Mouse (Mus musculus): ENCODE data around the gene P2ry2. TPM values are rescaled to one million over a fixed set of nuclear protein-coding genes. Genes with fewer than 3 reads are reported as not detected.

P2ry2 gene
- polyA plus RNA-seq, 1 experiment from 2014 or later, result 4.2 TPM

- H3K9me3 ChIP-seq (replicated peaks; ENCODE audit: low read length), result no peaks in the 10 kb centered on the region
- no peak for ATAC-seq (replicated peaks; ENCODE audit: low FRiP score, low read depth)
- no peak overlapping the region for H3K27ac ChIP-seq
- no peaks in the 10 kb centered on the region; the same call in 1 of the 2 replicates for H3K4me1 ChIP-seq (replicated peaks; ENCODE audit: insufficient read depth, low read length)
- no peak overlapping the region for H3K9ac ChIP-seq (ENCODE audit: low read depth, low read length)
- H3K4me3 ChIP-seq (replicated peaks; ENCODE audit: low read depth, low read length), result no peak overlapping the region
- no peaks in the 10 kb centered on the region for H3K36me3 ChIP-seq (ENCODE audit: insufficient read depth, low read length)
- H3K4me2 ChIP-seq (ENCODE audit: low read length), result no peak overlapping the region
- 94% methylated on average over 2 of the region's 2 CpGs for WGBS
- DNase-seq (ENCODE audit: low spot score), result no peak
- peak; percentile 47 for TF ChIP-seq CTCF (IDR thresholded peaks at IDR 0.05; ENCODE audit: low read depth)
- H3K27me3 ChIP-seq (ENCODE audit: insufficient read depth, low read length), result no peaks in the 10 kb centered on the region
Measured at GRCm38 (mm10) chr7:100958426-100958825, 54.2 kb downstream of the P2ry2 start.

- peaks cover 3% of the 10 kb centered on the region; the same call in 1 of the 2 replicates for H3K4me1 ChIP-seq (replicated peaks; ENCODE audit: insufficient read depth, low read length)
- TF ChIP-seq CTCF (IDR thresholded peaks at IDR 0.05; ENCODE audit: low read depth), result no peak
- H3K36me3 ChIP-seq (ENCODE audit: insufficient read depth, low read length), result no peaks in the 10 kb centered on the region
- H3K4me3 ChIP-seq (replicated peaks; ENCODE audit: low read depth, low read length), result no peak overlapping the region
- no peak overlapping the region for H3K4me2 ChIP-seq (ENCODE audit: low read length)
- H3K9ac ChIP-seq (ENCODE audit: low read depth, low read length), result no peak overlapping the region
- WGBS, result 80% methylated on average over 7 of the region's 7 CpGs
- no peaks in the 10 kb centered on the region for H3K27me3 ChIP-seq (ENCODE audit: insufficient read depth, low read length)
- no peaks in the 10 kb centered on the region for H3K9me3 ChIP-seq (replicated peaks; ENCODE audit: low read length)
- ATAC-seq (replicated peaks; ENCODE audit: low FRiP score, low read depth), result no peak
- DNase-seq (ENCODE audit: low spot score), result no peak
- H3K27ac ChIP-seq, result no peak overlapping the region
Measured at GRCm38 (mm10) chr7:100952686-100953085, 60.0 kb downstream of the P2ry2 start.

GRCm38 (mm10) chr7:100951903-100952302, 60.8 kb downstream of the P2ry2 start:
- Histone ChIP-seq H3K36me3 (ENCODE audit: insufficient read depth, low read length) (no peaks in the 10 kb centered on the region), H3K4me3 (replicated peaks; ENCODE audit: low read depth, low read length) (no peak overlapping the region), H3K9ac (ENCODE audit: low read depth, low read length) (no peak overlapping the region), H3K27me3 (ENCODE audit: insufficient read depth, low read length) (no peaks in the 10 kb centered on the region), H3K27ac (no peak overlapping the region), H3K4me2 (ENCODE audit: low read length) (no peak overlapping the region), H3K4me1 (replicated peaks; ENCODE audit: insufficient read depth, low read length) (peaks cover 3% of the 10 kb centered on the region; the same call in 1 of the 2 replicates), H3K9me3 (replicated peaks; ENCODE audit: low read length) (no peaks in the 10 kb centered on the region)
- DNase-seq (ENCODE audit: low spot score), result no peak
- 52% methylated on average over 2 of the region's 2 CpGs for WGBS
- TF ChIP-seq CTCF (IDR thresholded peaks at IDR 0.05; ENCODE audit: low read depth), result no peak
- no peak for ATAC-seq (replicated peaks; ENCODE audit: low FRiP score, low read depth)

DNA sequence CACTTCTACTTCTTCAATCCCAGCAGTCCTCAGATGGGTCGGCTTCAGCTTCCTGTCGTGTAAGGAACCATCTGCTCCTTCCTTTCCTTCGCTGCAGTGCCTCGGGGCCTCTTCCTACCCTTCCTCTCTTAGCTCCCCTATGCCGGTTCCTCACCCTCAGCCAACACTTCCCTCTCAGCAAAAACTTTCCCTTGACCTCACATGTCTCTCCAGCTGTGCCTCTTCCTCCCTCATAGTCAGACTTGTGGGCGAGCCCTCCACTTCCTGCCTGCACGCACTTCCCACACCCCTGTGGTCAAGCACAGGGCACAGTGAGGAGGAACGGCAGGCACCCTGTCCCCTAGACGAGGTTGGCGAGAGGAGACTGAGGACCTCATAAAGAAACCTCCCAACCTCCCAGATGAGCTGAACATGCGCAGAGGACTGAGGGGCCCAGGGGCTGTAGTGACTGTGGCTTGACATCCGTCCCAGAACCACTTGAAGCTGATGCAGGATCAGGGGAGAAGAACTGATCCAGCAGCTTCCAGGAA, 62.1 kb downstream of the P2ry2 start:
- H3K4me3 ChIP-seq (replicated peaks; ENCODE audit: low read depth, low read length), result no peak overlapping the region
- TF ChIP-seq CTCF (IDR thresholded peaks at IDR 0.05; ENCODE audit: low read depth), result no peak
- H3K27me3 ChIP-seq (ENCODE audit: insufficient read depth, low read length), result no peaks in the 10 kb centered on the region
- H3K9me3 ChIP-seq (replicated peaks; ENCODE audit: low read length), result no peaks in the 10 kb centered on the region
- H3K9ac ChIP-seq (ENCODE audit: low read depth, low read length), result no peak overlapping the region
- H3K36me3 ChIP-seq (ENCODE audit: insufficient read depth, low read length), result no peaks in the 10 kb centered on the region
- peaks cover 6% of the 10 kb centered on the region; the same call in 1 of the 2 replicates for H3K4me1 ChIP-seq (replicated peaks; ENCODE audit: insufficient read depth, low read length)
- DNase-seq (ENCODE audit: low spot score), result peak; percentile 84
- ATAC-seq (replicated peaks; ENCODE audit: low FRiP score, low read depth), result peak; percentile 34; the same call in 1 of the 2 replicates
- WGBS, result 30% methylated on average over 12 of the region's 12 CpGs
- no peak overlapping the region for H3K4me2 ChIP-seq (ENCODE audit: low read length)
- H3K27ac ChIP-seq, result peak overlapping the region; percentile 61

- peak; percentile 36; the same call in 1 of the 2 replicates for ATAC-seq (replicated peaks; ENCODE audit: low FRiP score, low read depth)
- H3K27me3 ChIP-seq (ENCODE audit: insufficient read depth, low read length), result no peaks in the 10 kb centered on the region
Measured at GRCm38 (mm10) chr7:100950031-100950430, 62.6 kb downstream of the P2ry2 start.

More at GRCm38 (mm10) chr7:100950031-100950430, 62.6 kb downstream of the P2ry2 start:
- no peak overlapping the region for H3K4me3 ChIP-seq (replicated peaks; ENCODE audit: low read depth, low read length)
- H3K36me3 ChIP-seq (ENCODE audit: insufficient read depth, low read length), result no peaks in the 10 kb centered on the region
- no peak overlapping the region for H3K4me2 ChIP-seq (ENCODE audit: low read length)
- H3K27ac ChIP-seq, result peak overlapping the region; percentile 61
- peaks cover 6% of the 10 kb centered on the region; the same call in 1 of the 2 replicates for H3K4me1 ChIP-seq (replicated peaks; ENCODE audit: insufficient read depth, low read length)
- DNase-seq (ENCODE audit: low spot score), result no peak
- no peak for TF ChIP-seq CTCF (IDR thresholded peaks at IDR 0.05; ENCODE audit: low read depth)
- no peaks in the 10 kb centered on the region for H3K9me3 ChIP-seq (replicated peaks; ENCODE audit: low read length)
- 55% methylated on average over 5 of the region's 5 CpGs for WGBS
- no peak overlapping the region for H3K9ac ChIP-seq (ENCODE audit: low read depth, low read length)

Other genes starting within 250 kb of the P2ry2 start
- 2.1 and 2.3 TPM in 2 replicates for gene Relt, start 149.4 kb downstream of the P2ry2 start, polyA plus RNA-seq (2015; fragmentation: Nextera tagmentation; extraction: Ambion mirVana)
- 7.8 and 8.1 TPM in 2 replicates for gene Arhgef17, start 80.8 kb downstream of the P2ry2 start, polyA plus RNA-seq (2015; fragmentation: Nextera tagmentation; extraction: Ambion mirVana)
- 4.8 and 5.0 TPM in 2 replicates for gene P2ry6, start 38.2 kb downstream of the P2ry2 start, polyA plus RNA-seq (2015; fragmentation: Nextera tagmentation; extraction: Ambion mirVana)
- 15.9 and 16.5 TPM in 2 replicates for gene Fchsd2, start 80.0 kb upstream of the P2ry2 start, polyA plus RNA-seq (2015; fragmentation: Nextera tagmentation; extraction: Ambion mirVana)

Measured in kidney, postnatal 0 days (tissue).